28 mouse cellular contexts compared by ENCODE assay signal in the genomic region with DNA sequence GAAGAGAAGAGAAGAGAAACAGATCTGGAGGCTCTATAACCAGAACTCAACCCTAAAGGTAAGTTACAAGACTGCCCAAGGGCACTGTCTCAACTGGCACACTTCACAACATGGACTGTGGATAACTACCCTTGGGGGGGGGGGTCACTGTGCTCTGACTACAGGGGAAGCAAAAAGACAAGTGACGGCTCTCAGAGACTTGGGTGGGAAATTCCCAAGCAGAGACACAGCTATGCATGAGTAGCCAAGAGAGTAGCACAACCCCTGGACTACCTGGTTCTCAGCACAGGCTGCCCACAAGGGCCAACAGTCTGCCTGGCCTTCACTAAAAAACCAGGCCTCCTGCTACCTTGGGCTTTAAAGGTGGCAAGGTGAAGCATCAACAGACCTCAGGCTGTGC.
DNase-seq lines count a peak whose midpoint lies in the region; ATAC-seq and TF ChIP-seq lines count a peak whose summit lies in the region.
"Had no signal": no experiment of that assay in that cellular context is flagged by ENCODE, and none has a peak within 500 bp of the region (broad histone marks: within the 10 kb centered on the region; RNA-seq: fewer than 3 reads in every experiment).

No protein-coding gene starts in this region.

- no peak overlapping the region for H3K4me3 ChIP-seq in thymus, adult 2 months (ENCODE audit: control insufficient read depth, insufficient read depth, low read length)
- H3K4me3 ChIP-seq: embryonic facial prominence, embryonic 10.5 days; embryonic facial prominence, embryonic 13.5 days; erythroblast, embryonic 14.5 days; forebrain, embryonic 12.5 days; forebrain, embryonic 15.5 days; heart, embryonic 12.5 days; heart, embryonic 15.5 days; hindbrain, embryonic 10.5 days had no signal

- TF ChIP-seq CTCF in thymus, adult 2 months (IDR thresholded peaks at IDR 0.05; ENCODE audit: borderline replicate concordance, control insufficient read depth, extremely low read depth, insufficient read depth, low read length, poor library complexity), result no peak

- H3K36me3 ChIP-seq in thymus, adult 2 months (ENCODE audit: control insufficient read depth, insufficient read depth, low read length), result no peaks in the 10 kb centered on the region
- H3K36me3 ChIP-seq: embryonic facial prominence, embryonic 10.5 days; embryonic facial prominence, embryonic 13.5 days; forebrain, embryonic 12.5 days; forebrain, embryonic 15.5 days; heart, embryonic 12.5 days; heart, embryonic 15.5 days; hindbrain, embryonic 10.5 days had no signal

- H3K27ac ChIP-seq in thymus, adult 2 months (ENCODE audit: control insufficient read depth, insufficient read depth, low read length), result peak overlapping the region; percentile 4; the same call in 1 of the 2 replicates
- H3K27ac ChIP-seq: embryonic facial prominence, embryonic 10.5 days; embryonic facial prominence, embryonic 13.5 days; forebrain, embryonic 12.5 days; forebrain, embryonic 15.5 days; heart, embryonic 15.5 days; hindbrain, embryonic 10.5 days; hindbrain, embryonic 14.5 days; hindbrain, postnatal 0 days had no signal

- no peak for TF ChIP-seq POLR2A in thymus, adult 2 months (IDR thresholded peaks at IDR 0.05; ENCODE audit: control insufficient read depth, extremely low read depth, insufficient read depth, low read length, poor library complexity)

- DNase-seq in CD4-positive, CD25-positive, alpha-beta regulatory T cell, adult 2 months (ENCODE audit: low read depth, low spot score), result peak; percentile 23
- DNase-seq in thymus, adult 2 months, result no peak
- DNase-seq in thymus, postnatal 25 days, result no peak
- no peak for DNase-seq in retina, embryonic 14.5 days (ENCODE audit: low spot score)
- no peak for DNase-seq in adipocyte (ENCODE audit: low spot score)
- DNase-seq in urinary bladder, postnatal 14 days (ENCODE audit: low spot score), result no peak
- DNase-seq: adrenal gland, adult 8-10 months; adrenal gland, postnatal 25 days; cerebellum, adult 11-12 months; cerebellum, adult 8-10 months; cerebellum, postnatal 10 days; embryo, embryonic 11 days; gastrocnemius, postnatal 25 days; heart, adult 18-20 months; heart, postnatal 10 days; heart, postnatal 36 days had no signal

- WGBS in thymus, adult 2 months, result 52% methylated on average over 1 of the region's 1 CpGs

- ATAC-seq in CD4-positive, CD25-positive, alpha-beta regulatory T cell, adult 4 months, result no peak
- ATAC-seq in megakaryocyte, adult 5-6 weeks (ENCODE audit: poor library complexity, severe bottlenecking), result 0 out of 2 replicates have a peak, but pooled peaks have one; percentile 10
- ATAC-seq: forebrain, embryonic 15.5 days; hindbrain, postnatal 0 days had no signal

- H3K27me3 ChIP-seq in thymus, adult 2 months (ENCODE audit: control insufficient read depth, insufficient read depth, low read length), result no peaks in the 10 kb centered on the region
- H3K27me3 ChIP-seq: forebrain, embryonic 15.5 days had no signal

- peaks cover 37% of the 10 kb centered on the region for H3K4me1 ChIP-seq in thymus, adult 2 months (replicated peaks; ENCODE audit: control insufficient read depth, insufficient read depth, low read length)
